Mouse (Mus musculus) cerebellum, adult 11 months (tissue): ENCODE measurements around the gene Ikzf3.

ENCODE experiments used
- DNase-seq: peaks from one replicate; pipeline ENCODE4 v3.0.0; 2022

Ikzf3 gene

GRCm38 (mm10) chr11:98470795-98471194, 75.0 kb downstream of the Ikzf3 start:
- no peak for DNase-seq

GRCm38 (mm10) chr11:98469761-98470714, 75.8 kb downstream of the Ikzf3 start:
- no peak for DNase-seq

GRCm38 (mm10) chr11:98464516-98464915, 81.3 kb downstream of the Ikzf3 start:
- DNase-seq: no peak

GRCm38 (mm10) chr11:98463911-98464310, 81.9 kb downstream of the Ikzf3 start:
- DNase-seq: no peak

GRCm38 (mm10) chr11:98462255-98462654, 83.6 kb downstream of the Ikzf3 start:
- DNase-seq: no peak

GRCm38 (mm10) chr11:98461109-98461720, 84.6 kb downstream of the Ikzf3 start:
- no peak for DNase-seq

- DNase-seq: no peak
Measured at GRCm38 (mm10) chr11:98459860-98460259, 86.0 kb downstream of the Ikzf3 start.

- no peak for DNase-seq
Measured at GRCm38 (mm10) chr11:98459071-98459741, 86.6 kb downstream of the Ikzf3 start.

GRCm38 (mm10) chr11:98458121-98458990, 87.5 kb downstream of the Ikzf3 start:
- no peak for DNase-seq

- peak; percentile 81 for DNase-seq
Measured at GRCm38 (mm10) chr11:98457367-98458120, 88.3 kb downstream of the Ikzf3 start.

- DNase-seq: no peak
Measured at GRCm38 (mm10) chr11:98456945-98457344, 88.9 kb downstream of the Ikzf3 start.

GRCm38 (mm10) chr11:98456545-98456944, 89.3 kb downstream of the Ikzf3 start:
- no peak for DNase-seq

- no peak for DNase-seq
Measured at GRCm38 (mm10) chr11:98455484-98455883, 90.3 kb downstream of the Ikzf3 start.

GRCm38 (mm10) chr11:98449921-98450771, 95.7 kb downstream of the Ikzf3 start:
- DNase-seq: no peak

- no peak for DNase-seq
Measured at GRCm38 (mm10) chr11:98449419-98449818, 96.4 kb downstream of the Ikzf3 start.

GRCm38 (mm10) chr11:98448191-98448790, 97.5 kb downstream of the Ikzf3 start:
- no peak for DNase-seq

GRCm38 (mm10) chr11:98447475-98447834, 98.4 kb downstream of the Ikzf3 start:
- no peak for DNase-seq

GRCm38 (mm10) chr11:98446562-98447474, 99.0 kb downstream of the Ikzf3 start:
- peak; percentile 58 for DNase-seq

- no peak for DNase-seq
Measured at GRCm38 (mm10) chr11:98446213-98446561, 99.6 kb downstream of the Ikzf3 start, which contains the start of gene Grb7. Grb7 (plus strand) TSS chr11:98446394.
